Mouse (Mus musculus) 416B (cell line): ENCODE data around the gene Rpn1.
"Not testable (repeated sequence)": the region's sequence is repeated elsewhere in the genome, so short reads cannot be mapped to it uniquely, and the experiment has no call there.

Experiments
- DNase-seq: peaks from one replicate; pipeline ENCODE4 v3.0.0; 2011; ENCODE audit warnings: low read depth

Rpn1 gene

GRCm38 (mm10) chr6:88121781-88122180 is 37.5 kb downstream of the Rpn1 start:
- peak; percentile 91 for DNase-seq

GRCm38 (mm10) chr6:88123150-88123857 is 39.0 kb downstream of the Rpn1 start:
- peak; percentile 85 for DNase-seq

- DNase-seq, result peak; percentile 94
Measured at GRCm38 (mm10) chr6:88123858-88124261, 39.6 kb downstream of the Rpn1 start.

- no peak for DNase-seq
Measured at GRCm38 (mm10) chr6:88124551-88124950, 40.3 kb downstream of the Rpn1 start.

- not testable (repeated sequence) for DNase-seq
Measured at GRCm38 (mm10) chr6:88125815-88126214, 41.5 kb downstream of the Rpn1 start.

GRCm38 (mm10) chr6:88131521-88131920 is 47.2 kb downstream of the Rpn1 start:
- no peak for DNase-seq

- DNase-seq, result no peak
Measured at GRCm38 (mm10) chr6:88132051-88132450, 47.8 kb downstream of the Rpn1 start.

- DNase-seq, result no peak
Measured at GRCm38 (mm10) chr6:88133061-88133460, 48.8 kb downstream of the Rpn1 start.

- no peak for DNase-seq
Measured at GRCm38 (mm10) chr6:88133878-88134277, 49.6 kb downstream of the Rpn1 start.

GRCm38 (mm10) chr6:88136201-88136631 is 51.9 kb downstream of the Rpn1 start:
- peak; percentile 88 for DNase-seq

GRCm38 (mm10) chr6:88138485-88138884 is 54.2 kb downstream of the Rpn1 start:
- DNase-seq, result no peak

- DNase-seq, result no peak
Measured at GRCm38 (mm10) chr6:88140264-88140663, 56.0 kb downstream of the Rpn1 start.

GRCm38 (mm10) chr6:88145793-88146192 is 61.5 kb downstream of the Rpn1 start:
- peak; percentile 46 for DNase-seq

- DNase-seq, result peak; percentile 71
Measured at GRCm38 (mm10) chr6:88146576-88146975, 62.3 kb downstream of the Rpn1 start.

GRCm38 (mm10) chr6:88147411-88148003 is 63.2 kb downstream of the Rpn1 start:
- peak; percentile 78 for DNase-seq

GRCm38 (mm10) chr6:88151335-88151734 is 67.1 kb downstream of the Rpn1 start:
- DNase-seq, result no peak

GRCm38 (mm10) chr6:88152127-88152705 is 67.9 kb downstream of the Rpn1 start:
- DNase-seq, result no peak

- no peak for DNase-seq
Measured at GRCm38 (mm10) chr6:88152979-88153378, 68.7 kb downstream of the Rpn1 start.
